Mouse (Mus musculus) heart, postnatal 0 days (tissue): ENCODE data around the gene Akt3.

Experiments
- CTCF ChIP-seq: IDR thresholded peaks from 2 replicates; pipeline ENCODE4 v1.5.1; 2016; ENCODE audit warnings: antibody characterized with exemption, control low read depth, low read depth
- EP300 ChIP-seq: IDR thresholded peaks from 2 replicates; pipeline ENCODE4 v1.6.1; 2016; ENCODE audit warnings: antibody characterized with exemption, low read depth

DNA sequence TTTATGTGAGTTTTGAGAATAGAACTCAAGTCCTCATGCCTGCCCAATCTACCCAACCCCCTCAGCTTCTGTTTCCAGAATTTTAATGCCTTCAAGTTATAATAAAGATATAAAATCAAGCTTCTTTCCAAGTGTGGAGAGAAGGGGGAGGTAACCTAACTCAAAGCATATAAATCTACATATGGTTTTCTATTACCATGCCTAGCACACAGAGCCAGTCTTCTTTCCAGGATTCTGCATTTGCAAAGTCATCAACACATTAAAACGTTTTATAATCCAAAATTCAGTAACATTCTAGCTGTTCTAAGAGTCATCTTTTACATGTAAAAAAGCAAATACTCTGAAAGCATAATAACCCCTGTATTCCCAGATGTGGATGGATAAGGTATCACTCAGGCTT lies 63.7 kb downstream of the Akt3 start:
- TF ChIP-seq CTCF (no peak), EP300 (no peak)
